Mouse (Mus musculus): ENCODE measurements at regions not wholly inside any gene's neighbourhood (a gene's known extent, or its start where the extent isn't known, plus 50 kb on each side); places are given as distances from the start of the nearest gene placed in this dataset.

DNA sequence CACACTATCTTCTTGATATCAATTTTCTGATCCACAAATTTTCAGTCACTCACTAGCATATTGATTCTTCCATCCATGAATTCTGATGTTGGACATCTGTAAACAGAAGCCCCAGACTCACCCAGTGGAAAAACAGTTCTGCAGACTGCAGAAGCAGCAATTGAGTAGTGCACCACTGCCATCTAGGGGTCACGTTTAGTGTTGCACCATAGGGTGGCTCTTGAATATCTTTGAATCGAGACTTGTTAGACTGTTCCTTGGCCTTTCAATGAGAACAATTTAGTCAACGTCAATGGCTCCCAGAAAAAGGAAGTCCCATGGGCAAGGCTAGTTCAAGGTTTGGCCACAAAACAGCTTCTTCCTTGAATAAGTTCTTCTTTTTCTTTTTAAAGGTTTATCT, 828.1 kb downstream of the Gm10330 start:
- DNase-seq = peak in 1 of 2 experiments; percentile 14

DNA sequence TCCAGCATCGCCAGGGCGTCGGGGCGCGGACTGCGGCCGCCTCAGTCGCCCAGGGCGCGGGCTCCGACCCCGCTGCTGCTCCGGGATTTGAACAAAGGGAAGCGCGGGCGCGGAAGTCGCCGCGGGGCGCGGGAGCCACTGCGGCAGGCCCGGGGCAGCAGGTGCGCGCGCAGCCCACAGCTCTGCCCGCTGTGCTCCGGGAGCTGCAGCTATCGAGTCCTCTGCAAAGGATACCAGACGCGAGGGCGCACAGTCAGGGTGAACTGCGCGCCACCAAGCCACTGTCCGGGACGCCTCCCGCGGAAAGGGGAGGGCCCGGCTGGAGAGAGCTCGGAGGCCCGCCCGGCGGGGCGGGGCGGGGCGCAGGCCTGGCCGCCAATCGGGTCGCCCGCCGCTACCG, 873.9 kb downstream of the Gm10330 start:
- DNase-seq = peak; percentile 2 to 3

Data from layer of hippocampus, postnatal 36 days (tissue).